Mouse (Mus musculus): Measurements from ENCODE around the gene Wfdc17.

Wfdc17 gene

GRCm38 (mm10) chr11:83703705-83704104, at the start of gene Wfdc17:
TSS of gene Wfdc17 (plus strand) at chr11:83703991.
- no peak for DNase-seq (ENCODE audit: low spot score)

- DNase-seq (ENCODE audit: low spot score), result no peak
These were observed 49.2 kb upstream of the Wfdc17 start for GRCm38 (mm10) chr11:83654606-83655005.

- no peak for DNase-seq (ENCODE audit: low spot score)
These were observed 46.3 kb upstream of the Wfdc17 start for GRCm38 (mm10) chr11:83657508-83657907.

GRCm38 (mm10) chr11:83658797-83659196, 45.0 kb upstream of the Wfdc17 start:
- no peak for DNase-seq (ENCODE audit: low spot score)

- DNase-seq (ENCODE audit: low spot score), result peak; percentile 3
These were observed 41.6 kb upstream of the Wfdc17 start, which contains the start of gene Ccl4 for GRCm38 (mm10) chr11:83662204-83662603. TSS of gene Ccl4 (plus strand) at chr11:83662584.

GRCm38 (mm10) chr11:83663532-83663931, 40.3 kb upstream of the Wfdc17 start:
- no peak for DNase-seq (ENCODE audit: low spot score)

GRCm38 (mm10) chr11:83671743-83672142, 32.0 kb upstream of the Wfdc17 start:
- no peak for DNase-seq (ENCODE audit: low spot score)

GRCm38 (mm10) chr11:83675665-83676064, 28.1 kb upstream of the Wfdc17 start:
- no peak for DNase-seq (ENCODE audit: low spot score)

GRCm38 (mm10) chr11:83689918-83690317, 13.9 kb upstream of the Wfdc17 start:
- no peak for DNase-seq (ENCODE audit: low spot score)

- no peak for DNase-seq (ENCODE audit: low spot score)
These were observed 11.8 kb upstream of the Wfdc17 start for GRCm38 (mm10) chr11:83692008-83692407.

- DNase-seq (ENCODE audit: low spot score), result no peak
These were observed 4.9 kb downstream of the Wfdc17 start, which contains the start of gene Wfdc18 for GRCm38 (mm10) chr11:83708715-83709114. TSS of gene Wfdc18 (plus strand) at chr11:83709015.

- no peak for DNase-seq (ENCODE audit: low spot score)
These were observed 5.9 kb downstream of the Wfdc17 start for GRCm38 (mm10) chr11:83709683-83710082.

- no peak for DNase-seq (ENCODE audit: low spot score)
These were observed 8.9 kb downstream of the Wfdc17 start for GRCm38 (mm10) chr11:83712671-83713070.

GRCm38 (mm10) chr11:83713925-83714324, 10.1 kb downstream of the Wfdc17 start:
- no peak for DNase-seq (ENCODE audit: low spot score)

- DNase-seq (ENCODE audit: low spot score), result no peak
These were observed 13.4 kb downstream of the Wfdc17 start for GRCm38 (mm10) chr11:83717042-83717665.

- DNase-seq (ENCODE audit: low spot score), result no peak
These were observed 17.0 kb downstream of the Wfdc17 start for GRCm38 (mm10) chr11:83720766-83721165.

GRCm38 (mm10) chr11:83728757-83729432, 25.1 kb downstream of the Wfdc17 start:
- no peak for DNase-seq (ENCODE audit: low spot score)

- no peak for DNase-seq (ENCODE audit: low spot score)
These were observed 27.3 kb downstream of the Wfdc17 start for GRCm38 (mm10) chr11:83731116-83731515.

GRCm38 (mm10) chr11:83733071-83733640, 29.4 kb downstream of the Wfdc17 start:
- no peak for DNase-seq (ENCODE audit: low spot score)

- DNase-seq (ENCODE audit: low spot score), result no peak
These were observed 30.4 kb downstream of the Wfdc17 start for GRCm38 (mm10) chr11:83734215-83734614.

GRCm38 (mm10) chr11:83735881-83736280, 32.1 kb downstream of the Wfdc17 start:
- no peak for DNase-seq (ENCODE audit: low spot score)

- no peak for DNase-seq (ENCODE audit: low spot score)
These were observed 33.3 kb downstream of the Wfdc17 start for GRCm38 (mm10) chr11:83737109-83737558.

GRCm38 (mm10) chr11:83739241-83739640, 35.5 kb downstream of the Wfdc17 start:
- DNase-seq (ENCODE audit: low spot score), result peak; percentile 66

Data from MN1 (cell line).